Mouse (Mus musculus) 3134 (cell line): ENCODE measurements around the gene Tnni1.

Experiments used
- DNase-seq: peaks from one replicate; pipeline ENCODE4 v3.0.0-alpha.2; 2011; ENCODE audit warnings: low spot score; ENCODE audit not compliant: insufficient read length; ENCODE audit errors: extremely low read depth

Gene Tnni1

DNA sequence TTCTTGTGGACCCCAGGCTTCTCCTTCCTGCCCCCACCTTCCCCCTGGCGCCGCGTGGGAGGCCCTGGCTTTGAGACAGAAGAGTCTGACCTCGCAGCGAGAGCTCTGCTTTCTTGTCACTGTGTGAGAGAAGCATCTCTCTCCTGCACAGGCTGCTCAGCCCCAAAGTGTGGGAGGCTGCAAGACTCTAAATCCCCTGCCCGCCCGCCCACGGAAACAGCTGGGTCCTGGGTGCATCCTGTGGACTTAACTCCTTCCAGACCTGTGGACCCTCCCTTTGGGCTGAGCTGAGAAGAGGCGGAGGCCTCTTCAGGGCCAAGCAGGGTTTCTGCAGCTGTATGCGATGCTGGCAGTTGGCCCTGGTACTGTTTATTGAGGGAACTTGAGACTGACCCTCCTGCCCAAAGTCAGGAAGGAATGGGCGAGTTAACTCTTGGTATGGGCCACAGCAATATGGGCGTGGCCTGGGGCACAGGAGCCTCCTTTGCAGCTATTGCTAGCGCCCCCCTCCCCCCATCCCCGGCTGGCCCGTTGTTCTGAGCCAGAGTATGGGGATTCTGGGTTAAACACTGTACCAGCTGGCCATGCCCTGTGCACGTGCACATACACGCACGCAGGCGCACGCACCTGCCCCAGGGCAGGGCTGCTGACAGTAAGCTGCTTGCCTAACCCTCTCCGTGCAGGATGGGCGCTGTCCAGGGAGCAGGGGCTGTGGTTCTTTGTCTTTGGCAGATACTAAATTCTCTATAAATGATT lies at the start of gene Tnni1:
Tnni1 (plus strand) TSS at position 655 of the 756 bp plus-strand sequence.
- peak; percentile 43 for DNase-seq

DNA sequence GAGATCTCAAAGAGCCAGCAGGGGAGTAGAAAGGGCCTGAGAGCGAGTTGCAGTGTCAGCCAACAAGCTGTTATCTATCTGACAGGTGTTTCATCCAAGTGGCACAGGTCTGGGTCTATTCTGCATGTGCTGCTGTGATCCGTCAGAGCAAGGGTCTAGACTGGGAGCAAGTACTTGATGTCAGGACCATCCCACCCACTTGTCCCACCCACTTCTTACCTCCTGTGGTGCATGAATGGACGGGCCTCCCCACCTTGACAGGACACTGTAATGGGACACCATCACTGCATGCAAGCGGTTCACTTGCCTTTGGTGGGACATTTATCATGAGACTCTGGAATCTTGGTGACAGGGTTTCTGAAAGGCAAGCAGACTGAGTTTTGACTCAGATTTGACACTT lies 49.4 kb upstream of the Tnni1 start:
- no peak for DNase-seq

DNA sequence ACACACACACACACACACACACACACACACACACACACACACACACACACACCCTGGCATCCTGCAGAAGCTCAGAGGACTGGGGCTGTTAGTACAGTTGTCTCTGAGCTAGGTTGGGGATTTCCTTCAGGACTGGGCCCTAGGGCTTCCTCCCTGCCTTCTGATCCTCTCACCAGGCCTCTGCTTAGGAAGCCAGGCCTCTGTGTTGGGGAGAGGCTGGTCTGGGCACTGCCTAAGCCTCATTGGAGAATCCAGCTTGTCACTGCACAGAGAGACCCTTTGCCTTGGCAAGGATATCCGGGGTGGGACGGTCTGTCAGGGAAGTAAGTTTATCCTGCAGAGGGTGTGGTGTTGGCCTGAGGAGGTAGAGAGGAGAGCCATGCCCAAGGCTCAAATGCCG lies 48.9 kb upstream of the Tnni1 start:
- DNase-seq = no peak

- no peak for DNase-seq
Measured at GRCm38 (mm10) chr1:135731393-135731792, 47.8 kb upstream of the Tnni1 start.

DNA sequence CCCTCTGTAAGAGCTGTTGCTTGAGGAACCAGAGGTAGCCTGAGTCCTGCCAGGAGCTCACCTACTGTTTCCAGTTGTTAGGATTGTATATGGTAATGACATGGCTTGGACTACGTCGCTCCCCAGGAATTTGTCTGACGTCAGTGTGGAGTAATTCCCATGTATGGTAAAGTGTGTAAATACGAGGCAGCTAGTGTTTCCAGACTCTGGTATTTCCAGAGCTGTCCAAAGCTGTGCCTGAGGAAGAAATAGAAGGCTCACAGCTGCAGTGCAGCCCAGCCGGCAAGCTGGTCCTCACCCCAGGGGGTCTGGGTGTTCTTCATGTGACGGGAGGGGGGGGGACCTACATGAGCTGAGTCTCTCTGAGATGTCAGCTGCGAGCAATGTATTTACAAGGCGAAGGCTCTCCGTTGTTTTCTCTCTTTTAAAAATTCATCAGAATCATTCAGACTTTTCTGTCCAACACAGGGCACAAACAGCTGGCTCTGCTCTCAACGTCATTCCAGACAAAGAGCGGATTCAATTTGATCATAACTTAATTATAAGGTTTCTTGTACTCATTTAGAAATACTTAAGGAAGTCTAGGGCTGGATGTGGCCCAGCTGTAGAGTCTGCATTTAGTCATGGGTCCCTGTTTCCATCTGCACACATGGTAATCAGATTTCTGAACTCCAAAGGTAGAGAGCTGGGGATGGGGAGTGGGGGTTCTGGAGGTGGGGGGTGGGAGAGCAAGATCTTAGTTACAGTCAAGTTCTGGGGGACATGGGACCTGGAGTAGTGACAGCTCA lies 47.1 kb upstream of the Tnni1 start:
- DNase-seq = peak; percentile 51

GRCm38 (mm10) chr1:135734225-135734937 lies 44.9 kb upstream of the Tnni1 start:
- peak; percentile 20 for DNase-seq

DNA sequence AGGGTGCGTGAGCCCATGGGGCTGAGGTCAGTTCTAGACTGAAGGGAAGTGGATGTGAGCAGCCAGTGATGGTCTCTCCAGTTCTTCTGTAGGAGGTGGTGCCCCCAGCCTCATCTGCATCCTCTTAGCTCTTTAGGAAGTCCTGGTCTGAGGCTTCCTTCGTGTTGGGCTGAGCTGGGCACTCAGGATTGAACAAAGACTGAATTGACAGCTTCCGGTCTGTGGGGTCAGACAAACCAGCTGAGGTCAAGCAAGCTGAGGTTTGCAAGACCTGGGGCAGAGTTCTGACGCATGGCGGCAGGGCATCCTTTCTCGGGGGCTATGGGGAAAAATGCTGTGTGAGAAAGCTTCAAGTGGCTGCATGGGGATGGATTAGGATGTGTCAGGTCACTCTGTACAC lies 43.8 kb upstream of the Tnni1 start:
- DNase-seq = no peak

- no peak for DNase-seq
Measured at GRCm38 (mm10) chr1:135744987-135745386, 34.2 kb upstream of the Tnni1 start.

- DNase-seq = no peak
Measured at GRCm38 (mm10) chr1:135746248-135746647, 33.0 kb upstream of the Tnni1 start.

- peak; percentile 91 for DNase-seq
Measured at GRCm38 (mm10) chr1:135752737-135753348, 26.4 kb upstream of the Tnni1 start.

- no peak for DNase-seq
Measured at GRCm38 (mm10) chr1:135755287-135755686, 23.9 kb upstream of the Tnni1 start.

DNA sequence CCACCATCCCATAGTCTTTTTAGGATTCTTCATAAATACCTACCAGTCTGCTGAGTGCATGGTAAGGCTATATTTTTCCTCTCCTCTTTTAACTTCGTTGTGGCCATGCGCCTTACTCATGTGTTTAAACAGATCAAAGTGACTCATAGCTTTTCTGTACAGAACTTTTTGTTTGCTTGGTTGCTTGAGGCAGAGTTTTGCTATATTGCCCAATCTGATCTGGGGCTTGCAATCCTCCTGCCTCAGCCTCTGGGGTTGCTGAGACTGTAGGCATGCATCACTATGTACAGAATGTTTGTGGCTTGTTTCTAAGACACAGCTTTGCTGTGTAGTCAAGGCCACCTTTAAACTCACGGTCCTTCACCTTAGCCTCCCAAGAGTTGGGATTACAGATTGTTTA lies 23.3 kb upstream of the Tnni1 start:
- DNase-seq = peak; percentile 52

DNA sequence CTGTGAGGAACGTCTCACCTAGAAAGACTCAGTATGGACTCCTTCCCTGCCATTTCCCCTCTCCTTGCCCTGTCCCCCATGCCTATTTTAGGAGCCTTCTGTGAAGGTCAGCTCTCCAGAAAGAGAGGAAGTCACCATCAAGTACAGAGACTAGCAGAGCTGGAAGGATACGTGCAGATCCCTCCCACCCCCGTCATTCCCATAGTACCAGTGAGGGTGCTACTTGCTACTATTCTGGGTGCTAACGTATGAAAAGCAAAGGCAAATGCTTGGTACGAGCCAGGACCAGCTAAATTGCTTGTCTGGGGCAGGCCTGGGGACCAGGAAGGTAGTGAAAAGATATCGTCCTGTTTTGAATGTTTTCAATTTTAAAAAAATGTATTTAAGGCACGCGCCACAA lies 21.9 kb upstream of the Tnni1 start:
- DNase-seq = no peak

GRCm38 (mm10) chr1:135759685-135760084 lies 19.5 kb upstream of the Tnni1 start:
- DNase-seq = no peak

- DNase-seq = peak; percentile 47
Measured at GRCm38 (mm10) chr1:135760216-135760615, 19.0 kb upstream of the Tnni1 start.

GRCm38 (mm10) chr1:135761728-135762127 lies 17.5 kb upstream of the Tnni1 start:
- DNase-seq = no peak

DNA sequence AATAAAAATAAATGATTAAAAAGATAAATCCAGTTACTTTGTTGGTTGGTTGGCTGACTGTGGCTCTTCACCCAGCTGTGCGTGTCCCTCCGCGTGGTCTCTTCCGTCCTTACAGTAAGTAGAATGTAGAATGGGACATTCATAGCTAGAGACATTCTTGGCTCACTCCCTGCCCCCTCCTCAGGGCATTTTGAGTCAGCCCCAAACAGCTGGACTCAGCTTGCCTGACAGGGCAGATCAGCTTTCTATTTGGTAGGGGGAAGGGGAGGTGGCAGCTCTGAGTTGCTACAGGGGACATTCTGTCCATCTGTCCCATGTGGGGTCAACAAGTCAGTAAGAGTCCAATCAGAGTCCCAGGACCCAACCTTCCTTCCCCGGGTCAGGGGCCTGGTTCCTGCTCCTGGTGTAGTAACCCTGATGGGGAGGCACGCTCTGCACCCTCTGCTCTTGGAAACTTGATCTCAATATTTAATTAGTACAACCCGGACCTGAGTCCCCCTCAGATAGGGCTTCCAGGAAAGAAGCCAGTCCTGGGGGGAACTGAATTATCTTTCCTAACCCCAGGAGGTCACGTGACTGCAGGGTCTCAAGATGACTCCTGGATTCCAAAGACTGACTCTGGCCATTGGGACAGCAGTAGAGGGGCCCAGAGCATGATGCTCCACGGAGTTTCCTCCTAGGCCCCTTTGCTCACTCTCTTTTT lies 15.6 kb upstream of the Tnni1 start:
- DNase-seq = no peak

DNA sequence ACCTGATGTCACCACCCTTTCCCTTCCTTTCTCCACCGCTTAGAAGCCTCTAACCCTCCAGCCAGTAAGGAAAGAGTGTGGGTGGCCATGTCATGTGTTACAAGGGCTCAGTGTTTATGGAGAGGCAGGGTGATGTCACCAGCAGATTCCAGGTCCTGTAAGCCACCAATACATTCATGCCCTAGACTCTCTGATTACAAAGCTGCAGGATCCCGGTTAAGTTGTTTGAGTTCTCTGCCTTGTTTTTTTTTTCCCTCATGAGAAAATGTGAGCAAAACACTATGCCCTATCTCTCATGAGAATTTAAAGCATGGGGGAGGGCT lies 15.1 kb upstream of the Tnni1 start:
- no peak for DNase-seq

- DNase-seq = peak; percentile 89
Measured at GRCm38 (mm10) chr1:135765645-135766591, 13.3 kb upstream of the Tnni1 start, which contains the start of gene Phlda3. Phlda3 (plus strand) TSS chr1:135766119.
